Comparison of ENCODE assay signal across 8 mouse cellular contexts in the genomic region with DNA sequence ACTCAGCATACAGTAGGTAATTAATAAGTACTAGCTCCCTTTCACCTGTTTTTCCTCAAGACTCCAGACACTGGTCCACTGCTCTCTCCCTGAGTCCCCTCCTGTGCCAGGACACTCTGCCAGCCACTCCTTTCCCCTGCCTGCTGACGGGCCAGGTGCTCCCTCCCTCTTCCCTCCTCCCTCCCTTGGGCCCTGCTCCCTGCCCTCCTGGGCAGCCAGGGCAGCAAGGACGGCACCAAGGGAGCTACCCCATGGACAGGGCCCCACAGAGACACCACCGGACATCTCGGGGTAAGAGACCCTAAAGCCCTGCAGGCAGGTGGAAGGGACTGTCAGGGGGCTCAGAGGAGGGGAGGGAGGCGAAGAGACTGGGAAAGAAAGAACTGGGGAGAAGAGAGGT. TPM values are rescaled to one million over a fixed set of nuclear protein-coding genes. Genes with fewer than 3 reads are reported as not detected.
DNase-seq lines count a peak whose midpoint lies in the region; ATAC-seq and TF ChIP-seq lines count a peak whose summit lies in the region.

A gene (plus strand): TSS at position 154 of the 400 bp plus-strand sequence.

- H3K4me3 ChIP-seq in liver, adult 2 months (ENCODE audit: insufficient read depth, low read depth, low read length), result peak within 1 kb of the TSS; percentile 64
- 0 out of 2 replicates have a peak within 1 kb of the TSS, but pooled peaks have one; percentile 3 for H3K4me3 ChIP-seq in embryonic facial prominence, embryonic 11.5 days (ENCODE audit: low read depth, low read length)
- peak within 1 kb of the TSS; percentile 26 for H3K4me3 ChIP-seq in heart, embryonic 12.5 days
- H3K4me3 ChIP-seq in kidney, embryonic 14.5 days (ENCODE audit: low read length), result peak within 1 kb of the TSS; percentile 28

- peak within 1 kb of the TSS; percentile 81 for H3K9ac ChIP-seq in liver, adult 2 months (ENCODE audit: low read depth, low read length)
- peak within 1 kb of the TSS; percentile 22; the same call in 1 of the 2 replicates for H3K9ac ChIP-seq in embryonic facial prominence, embryonic 11.5 days (replicated peaks; ENCODE audit: low read length)
- H3K9ac ChIP-seq in heart, embryonic 12.5 days, result peak within 1 kb of the TSS; percentile 46; the same call in 1 of the 2 replicates
- H3K9ac ChIP-seq in kidney, embryonic 14.5 days (ENCODE audit: low read depth, low read length), result peak within 1 kb of the TSS; percentile 37; the same call in 1 of the 2 replicates

- no peaks in the 10 kb centered on the region; the same call in 1 of the 2 replicates for H3K79me2 ChIP-seq in liver, adult 2 months (ENCODE audit: control insufficient read depth, insufficient read depth, low read length)

- peaks cover 4% of the 10 kb centered on the region; the same call in 1 of the 2 replicates for H3K36me3 ChIP-seq in liver, adult 2 months (ENCODE audit: control insufficient read depth, insufficient read depth, low read length)
- H3K36me3 ChIP-seq in embryonic facial prominence, embryonic 11.5 days (replicated peaks; ENCODE audit: control insufficient read depth, insufficient read depth, low read depth, low read length), result no peaks in the 10 kb centered on the region
- H3K36me3 ChIP-seq in heart, embryonic 12.5 days, result no peaks in the 10 kb centered on the region
- H3K36me3 ChIP-seq in kidney, embryonic 14.5 days (ENCODE audit: control insufficient read depth, insufficient read depth, low read length), result no peaks in the 10 kb centered on the region

- TF ChIP-seq POLR2A in liver, adult 2 months (IDR thresholded peaks at IDR 0.05; ENCODE audit: extremely low read depth, insufficient read depth, low read length), result peak; percentile 81

- peaks cover 24% of the 10 kb centered on the region for H3K4me1 ChIP-seq in liver, adult 2 months (ENCODE audit: control insufficient read depth, insufficient read depth, low read length)
- peaks cover 6% of the 10 kb centered on the region; the same call in 1 of the 2 replicates for H3K4me1 ChIP-seq in embryonic facial prominence, embryonic 11.5 days (ENCODE audit: control insufficient read depth, insufficient read depth, low read length)
- peaks cover 39% of the 10 kb centered on the region for H3K4me1 ChIP-seq in heart, embryonic 12.5 days (replicated peaks)
- H3K4me1 ChIP-seq in kidney, embryonic 14.5 days (ENCODE audit: control insufficient read depth, insufficient read depth, low read length), result peaks cover 7% of the 10 kb centered on the region

- no peak for ATAC-seq in embryonic facial prominence, embryonic 11.5 days (replicated peaks; ENCODE audit: insufficient number of reproducible peaks, low FRiP score, low TSS enrichment, low read depth)
- no peak for ATAC-seq in heart, embryonic 12.5 days (ENCODE audit: insufficient number of reproducible peaks, low FRiP score)
- ATAC-seq in kidney, embryonic 14.5 days (ENCODE audit: low FRiP score, low TSS enrichment), result peak; percentile 51

- H3K27ac ChIP-seq in liver, adult 2 months (replicated peaks; ENCODE audit: insufficient read depth, low read depth, low read length), result peak within 1 kb of the TSS; percentile 99
- no peak within 1 kb of the TSS for H3K27ac ChIP-seq in embryonic facial prominence, embryonic 11.5 days (replicated peaks; ENCODE audit: low read depth, low read length)
- H3K27ac ChIP-seq in heart, embryonic 12.5 days (ENCODE audit: poor library complexity, severe bottlenecking), result no peak within 1 kb of the TSS
- no peak within 1 kb of the TSS for H3K27ac ChIP-seq in kidney, embryonic 14.5 days (ENCODE audit: low read depth, low read length)

- peak within 1 kb of the TSS; percentile 21 for H3K4me2 ChIP-seq in embryonic facial prominence, embryonic 11.5 days (ENCODE audit: low read depth, low read length)
- H3K4me2 ChIP-seq in heart, embryonic 12.5 days, result peak within 1 kb of the TSS; percentile 64
- H3K4me2 ChIP-seq in kidney, embryonic 14.5 days (replicated peaks; ENCODE audit: low read depth, low read length), result peak within 1 kb of the TSS; percentile 48

- H3K27me3 ChIP-seq in liver, adult 2 months (ENCODE audit: control insufficient read depth, insufficient read depth, low read length), result no peaks in the 10 kb centered on the region
- no peaks in the 10 kb centered on the region; the same call in 1 of the 2 replicates for H3K27me3 ChIP-seq in embryonic facial prominence, embryonic 11.5 days (ENCODE audit: control insufficient read depth, insufficient read depth, low read length)
- peaks cover 34% of the 10 kb centered on the region for H3K27me3 ChIP-seq in heart, embryonic 12.5 days (replicated peaks)
- H3K27me3 ChIP-seq in kidney, embryonic 14.5 days (ENCODE audit: control insufficient read depth, insufficient read depth, low read length), result 0 out of 2 replicates have a peak, but pooled peaks cover 2% of the 10 kb centered on the region

- no peaks in the 10 kb centered on the region for H3K9me3 ChIP-seq in embryonic facial prominence, embryonic 11.5 days (replicated peaks; ENCODE audit: control insufficient read depth, low read length)
- no peaks in the 10 kb centered on the region for H3K9me3 ChIP-seq in heart, embryonic 12.5 days (replicated peaks)
- no peaks in the 10 kb centered on the region for H3K9me3 ChIP-seq in kidney, embryonic 14.5 days (ENCODE audit: control insufficient read depth, low read length)

- peak; percentile 89 for DNase-seq in liver, adult 2 months (ENCODE audit: extremely low read depth, low read depth, low spot score)
- no peak for DNase-seq in liver
- DNase-seq in embryonic facial prominence, embryonic 11.5 days (ENCODE audit: low spot score), result no peak
- DNase-seq in lung, postnatal 10 days, result peak; percentile 58
- DNase-seq in urinary bladder, postnatal 25 days (ENCODE audit: low spot score), result peak; percentile 16
- DNase-seq in spleen, postnatal 4 days (ENCODE audit: low spot score in 2 of 2), result no peak

- TF ChIP-seq CTCF in liver, adult 2 months (IDR thresholded peaks at IDR 0.05; ENCODE audit: low read depth, low read length), result no peak

- WGBS in liver, adult 2 months, result 6% methylated on average over 5 of the region's 5 CpGs
- 9% methylated on average over 5 of the region's 5 CpGs for WGBS in embryonic facial prominence, embryonic 11.5 days
- WGBS in heart, embryonic 12.5 days, result 17% methylated on average over 5 of the region's 5 CpGs
- WGBS in kidney, embryonic 14.5 days, result 16% methylated on average over 5 of the region's 5 CpGs

RNA-seq across cellular contexts. Expression of the gene that starts here (rescaled TPM):
- 36.3 and 50.3 TPM in 2 replicates for total RNA-seq in liver, adult 2 months (2014; rRNA removed)
- polyA plus RNA-seq in liver, adult 2 months (2012; rRNA removed), result 31.6 and 34.4 TPM in 2 replicates
- polyA plus RNA-seq in embryonic facial prominence, embryonic 11.5 days (2014; fragmentation: Nextera tagmentation; extraction: Ambion mirVana), result 0.22 and 0.38 TPM in 2 replicates
- 0.92 and 1.5 TPM in 2 replicates for polyA plus RNA-seq in heart, embryonic 12.5 days (2016; fragmentation: Nextera tagmentation; extraction: Ambion mirVana)
- polyA plus RNA-seq in kidney, embryonic 14.5 days (2014; fragmentation: Nextera tagmentation; extraction: Ambion mirVana), result 3.4 and 6.1 TPM in 2 replicates

Comparison
In these comparisons a context has a peak if more than half of its experiments do, and no peak if none do; other contexts are left out.
1. DNase-seq: peak in liver, adult 2 months (single experiment), lung, postnatal 10 days (single experiment) and urinary bladder, postnatal 25 days (single experiment); none in liver (single experiment), embryonic facial prominence, embryonic 11.5 days (single experiment) and spleen, postnatal 4 days (0 of 2).
2. H3K4me3 ChIP-seq: peak in every context shown above with its lines; median percentile 64 in liver, adult 2 months; 28 in kidney, embryonic 14.5 days; 26 in heart, embryonic 12.5 days; 3 in embryonic facial prominence, embryonic 11.5 days.
3. H3K9ac ChIP-seq: peak in every context shown above with its lines; median percentile 81 in liver, adult 2 months; 46 in heart, embryonic 12.5 days; 37 in kidney, embryonic 14.5 days; 22 in embryonic facial prominence, embryonic 11.5 days.
4. Peak in every context shown above with its lines, with median percentiles within 50 percentile points of each other: H3K4me2 ChIP-seq.